Mouse (Mus musculus) megakaryocyte, embryonic 14.5 days (primary cell): Measurements from ENCODE around the gene Mapkapk2.

Experiments
- FLI1 ChIP-seq: IDR thresholded peaks from 2 replicates; pipeline ENCODE4 v1.6.1; 2012; ENCODE audit warnings: low read length, inconsistent platforms, mixed read lengths
- GATA1 ChIP-seq: IDR thresholded peaks from 3 replicates; pipeline ENCODE4 v1.6.1; 2012; ENCODE audit warnings: mixed read lengths, low read length, inconsistent platforms, borderline replicate concordance

DNA sequence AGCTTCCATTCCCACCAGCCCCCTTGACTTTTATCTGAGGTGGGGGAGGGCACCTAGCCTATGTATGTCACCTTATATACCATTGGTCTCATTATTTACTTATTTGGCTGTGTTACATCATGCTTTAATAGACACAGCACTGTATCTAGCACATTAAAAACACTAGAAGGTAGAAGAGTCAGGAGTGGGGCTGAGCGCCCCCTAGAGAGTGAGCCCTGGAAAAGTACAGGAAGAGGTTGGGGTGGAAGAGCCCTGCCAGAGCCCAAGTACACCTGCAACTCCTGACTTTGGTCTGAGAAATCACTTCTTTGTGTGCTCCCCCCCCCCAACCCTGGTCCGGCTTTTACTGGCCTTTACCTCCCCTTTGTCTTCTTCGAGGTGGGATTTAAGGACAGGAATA lies 24.4 kb upstream of the Mapkapk2 start:
- TF ChIP-seq GATA1: no peak
- TF ChIP-seq FLI1: no peak
